Mouse (Mus musculus) layer of hippocampus, postnatal 10 days (tissue): ENCODE measurements around the gene Alg9. TPM values are rescaled to one million over a fixed set of nuclear protein-coding genes. Genes with fewer than 3 reads are reported as not detected.
"Not testable (repeated sequence)": the region's sequence is repeated elsewhere in the genome, so short reads cannot be mapped to it uniquely, and the experiment has no call there.

Experiments used
- DNase-seq, 2 experiments: peaks; one replicate each; pipeline ENCODE4 v3.0.0; 2021; ENCODE audit warnings: low spot score in 2 of 2
- total RNA-seq, 2 experiments: library from RNA; stranded (reverse); gene quantifications; 2 replicates each; pipeline ENCODE4 v1.2.3; 2021

The Alg9 gene
- total RNA-seq, 2 experiments from 2014 or later = 35.3 to 35.6 TPM

- no peak for DNase-seq
These were observed 39.0 kb downstream of the Alg9 start for GRCm38 (mm10) chr9:50813796-50814195.

DNA sequence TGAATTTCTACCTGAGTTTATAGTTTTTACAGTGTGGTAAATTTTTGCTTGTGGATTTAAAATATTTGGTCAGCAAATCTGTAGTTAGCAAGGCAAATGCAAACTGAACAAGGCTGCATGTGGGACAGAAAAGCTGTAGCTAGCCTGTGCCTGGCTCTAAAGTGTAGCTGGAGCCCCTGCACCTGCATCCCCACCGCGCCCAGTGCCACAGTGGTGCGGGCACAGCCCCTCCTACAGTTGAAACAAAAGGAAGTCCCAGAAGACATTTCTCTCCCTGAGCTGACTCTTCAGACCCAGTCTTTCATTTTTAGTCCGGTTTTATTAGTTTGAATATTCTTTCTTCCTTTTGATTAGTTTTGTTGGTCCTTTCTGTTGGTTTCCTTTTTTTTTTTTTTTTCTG, 40.8 kb downstream of the Alg9 start:
- no peak for DNase-seq

DNA sequence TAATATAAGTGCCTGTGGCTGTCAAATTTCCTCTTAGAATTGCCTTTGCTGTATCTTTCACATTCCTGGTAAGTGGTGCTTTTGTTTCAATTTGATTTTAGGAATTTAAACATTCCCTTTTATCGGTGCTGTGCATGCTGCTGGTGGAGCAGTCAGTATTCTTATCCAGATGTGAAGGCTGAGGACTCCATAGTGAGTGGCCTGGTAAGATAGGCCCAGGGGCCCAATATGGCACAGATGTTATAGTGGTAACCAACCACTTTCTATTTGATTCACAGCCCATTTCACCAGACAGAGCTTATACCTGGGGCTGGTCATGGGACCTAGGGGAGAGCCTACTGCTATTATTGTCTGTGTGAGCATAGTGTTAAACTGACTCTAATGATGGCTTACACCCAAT, 41.7 kb downstream of the Alg9 start:
- DNase-seq = no peak

DNA sequence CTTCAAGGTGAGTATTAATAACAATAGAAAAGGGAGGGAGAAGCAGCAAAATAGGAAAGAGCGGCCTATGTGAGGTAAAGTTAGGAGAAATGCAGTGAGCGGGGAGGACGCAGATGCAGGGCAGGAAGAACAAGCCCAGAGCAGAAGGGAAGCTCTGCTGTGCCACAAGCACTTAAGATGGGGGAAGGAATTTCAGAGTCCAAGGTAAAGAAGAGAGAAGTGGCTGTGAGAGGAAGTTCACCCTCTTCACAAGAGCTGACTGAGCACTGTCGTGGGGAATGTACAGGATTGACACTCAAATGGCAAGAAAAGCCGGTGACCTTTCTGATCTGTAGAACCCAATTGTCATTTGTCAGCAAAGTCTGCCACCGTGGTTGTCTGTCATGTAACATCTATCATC, 43.2 kb downstream of the Alg9 start:
- DNase-seq = no peak

- no peak for DNase-seq
These were observed 44.9 kb downstream of the Alg9 start for GRCm38 (mm10) chr9:50819716-50820115.

GRCm38 (mm10) chr9:50821651-50822050, 46.8 kb downstream of the Alg9 start:
- no peak for DNase-seq

DNA sequence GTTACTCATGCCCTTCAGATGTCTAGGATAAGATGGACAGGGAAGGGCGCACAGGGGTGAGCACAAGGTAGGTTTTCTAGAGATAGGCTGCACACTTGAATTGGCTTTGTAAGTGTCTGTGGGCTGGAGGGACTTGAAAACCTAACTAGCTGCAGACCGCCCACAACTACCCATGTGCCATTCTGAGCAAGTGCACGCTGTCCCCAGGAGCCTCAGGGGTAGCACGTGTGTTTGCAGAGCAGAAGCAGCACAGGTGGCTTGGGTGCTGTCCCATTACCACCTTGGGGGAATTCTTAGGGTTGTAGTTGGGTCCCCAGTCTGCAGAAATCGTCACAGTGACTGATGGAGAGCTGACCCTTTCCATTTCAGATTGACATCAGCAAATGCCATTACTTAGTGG, 47.4 kb downstream of the Alg9 start:
- no peak for DNase-seq

DNA sequence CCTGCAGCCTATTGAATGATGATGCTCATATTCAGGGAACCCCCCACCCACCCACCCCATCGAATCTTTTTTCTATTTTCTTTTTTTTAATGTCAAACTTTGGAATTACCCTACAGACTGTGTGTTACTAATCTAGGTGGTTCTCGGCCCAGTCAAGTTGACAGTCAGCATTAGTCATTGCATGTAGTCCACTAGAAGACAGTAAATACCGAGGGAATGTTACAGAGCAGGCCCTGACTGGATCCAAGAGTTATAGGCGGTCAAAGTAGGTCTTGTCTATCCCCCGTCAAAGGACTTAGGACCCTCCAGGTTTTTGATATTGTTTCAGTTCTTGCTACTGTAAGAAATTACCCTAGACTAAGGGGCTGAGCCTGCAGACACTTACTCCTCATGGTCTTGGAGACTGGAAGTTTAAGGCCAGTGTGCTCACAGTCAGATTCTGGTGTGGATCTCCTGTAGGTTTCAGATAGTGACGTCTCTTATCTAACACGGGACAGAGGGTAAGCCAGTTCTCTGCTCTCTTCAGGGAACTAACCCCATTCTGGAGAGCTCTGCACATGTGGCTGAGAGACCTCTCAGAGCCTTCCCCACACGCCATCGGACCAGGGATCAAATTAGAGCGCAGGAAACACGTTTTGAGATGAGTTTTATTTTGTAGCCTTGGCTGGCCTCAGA, 49.1 kb downstream of the Alg9 start:
- DNase-seq = no peak

- no peak for DNase-seq
These were observed 56.7 kb downstream of the Alg9 start for GRCm38 (mm10) chr9:50831514-50831913.

- DNase-seq = no peak
These were observed 57.3 kb downstream of the Alg9 start for GRCm38 (mm10) chr9:50832162-50832561.

- not testable (repeated sequence) for DNase-seq
These were observed 57.8 kb downstream of the Alg9 start for GRCm38 (mm10) chr9:50832582-50832981.

- no peak for DNase-seq
These were observed 59.0 kb downstream of the Alg9 start for GRCm38 (mm10) chr9:50833786-50834185.

GRCm38 (mm10) chr9:50835068-50835705, 60.4 kb downstream of the Alg9 start:
- no peak for DNase-seq

- DNase-seq = no peak
These were observed 61.3 kb downstream of the Alg9 start for GRCm38 (mm10) chr9:50836097-50836496.

- no peak for DNase-seq
These were observed 66.4 kb downstream of the Alg9 start for GRCm38 (mm10) chr9:50841079-50841789.

GRCm38 (mm10) chr9:50845081-50845480, 70.3 kb downstream of the Alg9 start, which contains the start of gene Ppp2r1b:
Gene Ppp2r1b, plus strand, starts transcription at chr9:50845301.
- no peak for DNase-seq

- DNase-seq = no peak
These were observed 70.7 kb downstream of the Alg9 start for GRCm38 (mm10) chr9:50845547-50845946.

GRCm38 (mm10) chr9:50847133-50847532, 72.3 kb downstream of the Alg9 start:
- DNase-seq = no peak

- no peak for DNase-seq
These were observed 73.0 kb downstream of the Alg9 start for GRCm38 (mm10) chr9:50847606-50848368.

DNA sequence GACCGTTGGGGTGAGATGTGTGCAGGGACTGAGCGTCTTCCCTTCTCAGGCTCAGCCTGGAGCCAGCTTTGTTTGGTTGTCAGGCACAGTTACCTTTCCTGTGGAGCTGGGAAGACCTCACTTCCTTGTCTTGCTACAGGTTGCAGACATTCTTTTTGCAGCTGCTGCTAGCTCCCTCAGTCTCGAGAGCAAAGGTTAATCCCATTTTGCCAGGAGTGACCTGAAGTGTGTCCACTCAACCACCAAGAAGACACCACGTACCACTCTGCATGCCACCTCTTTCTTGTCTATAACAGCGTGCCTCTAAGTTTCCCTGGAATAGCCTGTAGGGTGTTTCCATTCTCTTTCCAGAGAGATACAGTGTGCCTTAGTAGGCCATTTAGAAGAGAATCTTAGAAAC, 74.0 kb downstream of the Alg9 start:
- no peak for DNase-seq

DNA sequence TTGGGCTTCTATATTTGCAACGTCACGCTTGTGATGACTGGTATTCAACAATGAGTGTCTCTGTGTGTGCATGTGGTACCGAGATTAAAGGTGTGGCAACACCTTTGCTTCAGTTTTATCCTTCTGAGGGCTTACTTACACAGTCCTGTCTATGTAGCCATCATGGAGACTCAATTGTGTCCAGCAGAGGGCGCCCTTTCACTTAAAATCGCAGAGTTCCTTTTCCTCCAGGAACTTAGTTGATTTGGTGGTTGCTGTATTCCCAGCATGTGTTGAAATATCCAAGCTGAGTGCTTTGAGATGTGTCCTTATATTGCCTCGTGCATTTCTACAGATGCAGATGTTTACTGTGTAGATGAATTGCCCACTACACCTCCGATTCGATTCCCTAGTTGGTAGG, 74.4 kb downstream of the Alg9 start:
- DNase-seq = peak; percentile 96 to 98

GRCm38 (mm10) chr9:50849755-50850154, 74.9 kb downstream of the Alg9 start:
- no peak for DNase-seq
